ENCODE assay signal across 8 mouse cellular contexts in the genomic region with DNA sequence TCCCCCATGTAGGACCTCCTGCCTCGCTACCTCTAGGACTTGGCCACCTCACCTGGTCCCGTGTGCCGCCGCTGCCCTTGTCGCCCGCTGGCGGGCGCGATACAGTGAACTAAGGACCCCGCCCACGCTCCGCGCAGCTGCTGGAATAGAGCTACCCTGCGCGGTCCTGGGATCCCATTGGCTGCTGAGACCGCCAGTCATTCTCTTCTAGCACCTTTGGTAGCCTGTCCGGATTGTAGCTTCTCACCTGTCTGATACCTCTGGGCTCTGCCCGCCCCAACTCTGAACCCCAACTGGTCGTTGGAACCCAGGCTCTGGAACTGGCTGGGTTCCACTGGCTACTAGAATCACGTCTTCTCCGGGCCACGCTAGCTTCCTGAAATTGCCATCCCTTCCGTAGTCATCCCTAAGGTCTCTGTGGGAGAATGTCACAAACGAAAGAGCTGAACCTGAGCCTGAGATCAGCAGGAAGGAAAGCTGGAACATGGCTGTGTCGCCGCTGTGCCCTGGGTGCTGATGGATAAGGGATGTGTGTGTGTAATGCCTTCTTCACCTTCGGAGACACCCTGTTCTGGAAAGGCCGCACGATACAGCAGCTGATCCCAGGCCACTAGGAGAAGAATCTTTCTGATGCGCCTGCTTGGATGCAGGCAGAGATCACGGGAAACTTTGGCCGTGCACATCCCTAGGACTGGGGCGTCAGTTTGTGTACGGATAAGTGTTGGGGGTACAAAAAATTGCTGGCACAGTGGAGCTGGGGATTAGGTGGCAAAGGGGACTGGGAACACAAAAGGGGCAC. TPM values are rescaled to one million over a fixed set of nuclear protein-coding genes. Genes with fewer than 3 reads are reported as not detected.
DNase-seq lines count a peak whose midpoint lies in the region; ATAC-seq and TF ChIP-seq lines count a peak whose summit lies in the region.

No protein-coding gene starts in this region.

- H3K9ac ChIP-seq in heart, embryonic 16.5 days (ENCODE audit: low read length), result peak overlapping the region; percentile 78
- H3K9ac ChIP-seq in liver, embryonic 14.5 days (replicated peaks), result no peak overlapping the region
- H3K9ac ChIP-seq in neural tube, embryonic 15.5 days (replicated peaks), result peak overlapping the region; percentile 80

- TF ChIP-seq EP300 in liver, embryonic 14.5 days (IDR thresholded peaks at IDR 0.05; ENCODE audit: low read depth), result no peak

- H3K9me3 ChIP-seq in heart, embryonic 16.5 days (replicated peaks; ENCODE audit: control insufficient read depth, low read length), result no peaks in the 10 kb centered on the region
- no peaks in the 10 kb centered on the region for H3K9me3 ChIP-seq in liver, embryonic 14.5 days (ENCODE audit: control insufficient read depth, low read length)
- no peaks in the 10 kb centered on the region for H3K9me3 ChIP-seq in neural tube, embryonic 15.5 days (replicated peaks)

- peak overlapping the region; percentile 93 for H3K27ac ChIP-seq in heart, embryonic 16.5 days (ENCODE audit: low read length)
- no peak overlapping the region for H3K27ac ChIP-seq in liver, embryonic 14.5 days
- peak overlapping the region; percentile 96 for H3K27ac ChIP-seq in neural tube, embryonic 15.5 days (replicated peaks)
- peak overlapping the region; percentile 32; the same call in 1 of the 2 replicates for H3K27ac ChIP-seq in testis, adult 2 months (ENCODE audit: control insufficient read depth, insufficient read depth, low read depth, low read length)

- peak; percentile 46 for ATAC-seq in erythroid progenitor cell, adult 5-6 weeks (replicated peaks; ENCODE audit: low FRiP score, poor library complexity, severe bottlenecking)
- ATAC-seq in heart, embryonic 16.5 days (replicated peaks; ENCODE audit: extremely low read depth, insufficient read depth, low FRiP score), result no peak
- peak; percentile 38; the same call in 1 of the 2 replicates for ATAC-seq in liver, embryonic 14.5 days (ENCODE audit: insufficient read depth)
- peak; percentile 72 for ATAC-seq in neural tube, embryonic 15.5 days (ENCODE audit: low FRiP score)

- peak; percentile 34 for TF ChIP-seq CTCF in liver, embryonic 14.5 days (IDR thresholded peaks at IDR 0.05; ENCODE audit: low read depth)
- TF ChIP-seq CTCF in testis, adult 2 months (IDR thresholded peaks at IDR 0.05; ENCODE audit: control insufficient read depth, insufficient read depth, insufficient replicate concordance, low read depth, low read length), result 0 out of 2 replicates have a peak, but pooled peaks have one; percentile 13

- no peak for TF ChIP-seq POLR2A in testis, adult 2 months (IDR thresholded peaks at IDR 0.05; ENCODE audit: control insufficient read depth, low read depth, low read length)

- WGBS in heart, embryonic 16.5 days, result 3% methylated on average over 34 of the region's 34 CpGs
- 5% methylated on average over 34 of the region's 34 CpGs for WGBS in liver, embryonic 14.5 days (ENCODE audit: insufficient replicate concordance)
- WGBS in neural tube, embryonic 15.5 days, result 3% methylated on average over 34 of the region's 34 CpGs

- H3K36me3 ChIP-seq in heart, embryonic 16.5 days (ENCODE audit: control insufficient read depth, insufficient read depth), result peaks cover 7% of the 10 kb centered on the region; the same call in 1 of the 2 replicates
- H3K36me3 ChIP-seq in liver, embryonic 14.5 days (replicated peaks; ENCODE audit: control insufficient read depth, insufficient read depth, low read depth), result no peaks in the 10 kb centered on the region
- H3K36me3 ChIP-seq in neural tube, embryonic 15.5 days, result peaks cover 18% of the 10 kb centered on the region
- no peaks in the 10 kb centered on the region for H3K36me3 ChIP-seq in testis, adult 2 months (ENCODE audit: control insufficient read depth, insufficient read depth, low read length)

- peaks cover 31% of the 10 kb centered on the region for H3K27me3 ChIP-seq in heart, embryonic 16.5 days (ENCODE audit: control insufficient read depth, insufficient read depth, low read length)
- peaks cover 23% of the 10 kb centered on the region for H3K27me3 ChIP-seq in liver, embryonic 14.5 days (ENCODE audit: control insufficient read depth, insufficient read depth, low read length)
- peaks cover 17% of the 10 kb centered on the region for H3K27me3 ChIP-seq in neural tube, embryonic 15.5 days (replicated peaks)
- H3K27me3 ChIP-seq in testis, adult 2 months (ENCODE audit: control insufficient read depth, insufficient read depth, low read length), result no peaks in the 10 kb centered on the region

- DNase-seq in B cell, adult 2 months, result peak; percentile 68 to 69
- peak; percentile 96 for DNase-seq in brain, adult 2 months (ENCODE audit: low read depth, low spot score)
- peak; percentile 93 to 94 for DNase-seq in kidney, postnatal 36 days
- peak in 2 of 3 experiments; percentile 30 to 66 for DNase-seq in liver, embryonic 14.5 days (ENCODE audit: low read depth in 3 of 3, low spot score in 3 of 3)

- peaks cover 19% of the 10 kb centered on the region for H3K4me1 ChIP-seq in heart, embryonic 16.5 days (ENCODE audit: control insufficient read depth, insufficient read depth, low read length)
- H3K4me1 ChIP-seq in liver, embryonic 14.5 days (replicated peaks; ENCODE audit: control insufficient read depth in 2 of 2, insufficient read depth in 2 of 2, low read length in 1 of 2), result peaks cover 0 to 19% of the 10 kb centered on the region in 2 experiments; a peak in 2 of 4 replicates
- H3K4me1 ChIP-seq in neural tube, embryonic 15.5 days, result peaks cover 52% of the 10 kb centered on the region
- H3K4me1 ChIP-seq in testis, adult 2 months (ENCODE audit: control insufficient read depth, insufficient read depth, low read length), result peaks cover 24% of the 10 kb centered on the region

- peak overlapping the region; percentile 91 for H3K4me2 ChIP-seq in heart, embryonic 16.5 days (ENCODE audit: low read depth, low read length)
- peak overlapping the region; percentile 59 for H3K4me2 ChIP-seq in liver, embryonic 14.5 days (ENCODE audit: low read depth)
- H3K4me2 ChIP-seq in neural tube, embryonic 15.5 days, result peak overlapping the region; percentile 90

- H3K4me3 ChIP-seq in heart, embryonic 16.5 days (ENCODE audit: low read length), result peak overlapping the region; percentile 68
- H3K4me3 ChIP-seq in liver, embryonic 14.5 days (ENCODE audit: insufficient read depth in 1 of 2, low read depth in 2 of 2, low read length in 2 of 2), result peak overlapping the region; percentile 38 to 61
- H3K4me3 ChIP-seq in neural tube, embryonic 15.5 days (replicated peaks), result peak overlapping the region; percentile 67
- peak overlapping the region; percentile 79 for H3K4me3 ChIP-seq in testis, adult 2 months (ENCODE audit: control insufficient read depth, low read depth, low read length)

RNA-seq across cellular contexts. Expression of a gene that starts 0.6 kb away (rescaled TPM):
- total RNA-seq in erythroid progenitor cell, adult 5-6 weeks (2015; ENCODE audit: low replicate concordance), result 1.4 and 4.6 TPM in 2 replicates
- total RNA-seq in erythroid progenitor cell, adult 5-6 weeks (2017; ENCODE audit: low replicate concordance), result 1.6 and 3.3 TPM in 2 replicates
- polyA plus RNA-seq in heart, embryonic 16.5 days (2015; fragmentation: Nextera tagmentation; extraction: Ambion mirVana), result 16.2 and 19.0 TPM in 2 replicates
- polyA plus RNA-seq in liver, embryonic 14.5 days (2012; rRNA removed), result 2.4 TPM in 2 replicates
- 1.8 and 2.5 TPM in 2 replicates for polyA plus RNA-seq in liver, embryonic 14.5 days (2014; fragmentation: Nextera tagmentation; extraction: Ambion mirVana)
- 68.6 and 75.8 TPM in 2 replicates for polyA plus RNA-seq in neural tube, embryonic 15.5 days (2015; fragmentation: Nextera tagmentation; extraction: Ambion mirVana)
- 16.3 and 20.7 TPM in 2 replicates for polyA plus RNA-seq in testis, adult 2 months (2012; rRNA removed)

RNA-seq across cellular contexts. Expression of a gene that starts 1.2 kb away (rescaled TPM):
- not detected in 2 replicates for total RNA-seq in erythroid progenitor cell, adult 5-6 weeks (2015; ENCODE audit: low replicate concordance)
- not detected in 2 replicates for total RNA-seq in erythroid progenitor cell, adult 5-6 weeks (2017; ENCODE audit: low replicate concordance)
- polyA plus RNA-seq in heart, embryonic 16.5 days (2015; fragmentation: Nextera tagmentation; extraction: Ambion mirVana), result 0.14 and 0.25 TPM in 2 replicates
- 0.02 and 0.03 TPM in 2 replicates for polyA plus RNA-seq in liver, embryonic 14.5 days (2012; rRNA removed)
- not detected in 2 replicates for polyA plus RNA-seq in liver, embryonic 14.5 days (2014; fragmentation: Nextera tagmentation; extraction: Ambion mirVana)
- polyA plus RNA-seq in neural tube, embryonic 15.5 days (2015; fragmentation: Nextera tagmentation; extraction: Ambion mirVana), result 1.5 and 2.6 TPM in 2 replicates
- polyA plus RNA-seq in testis, adult 2 months (2012; rRNA removed), result 1.0 and 1.1 TPM in 2 replicates

RNA-seq across cellular contexts. Expression of a gene that starts 28.3 kb away (rescaled TPM):
- total RNA-seq in erythroid progenitor cell, adult 5-6 weeks (2015; ENCODE audit: low replicate concordance), result not detected in 2 replicates
- not detected in 2 replicates for total RNA-seq in erythroid progenitor cell, adult 5-6 weeks (2017; ENCODE audit: low replicate concordance)
- 12.9 and 13.0 TPM in 2 replicates for polyA plus RNA-seq in heart, embryonic 16.5 days (2015; fragmentation: Nextera tagmentation; extraction: Ambion mirVana)
- 0.15 and 0.22 TPM in 2 replicates for polyA plus RNA-seq in liver, embryonic 14.5 days (2012; rRNA removed)
- 0.13 and 0.29 TPM in 2 replicates for polyA plus RNA-seq in liver, embryonic 14.5 days (2014; fragmentation: Nextera tagmentation; extraction: Ambion mirVana)
- polyA plus RNA-seq in neural tube, embryonic 15.5 days (2015; fragmentation: Nextera tagmentation; extraction: Ambion mirVana), result 3.0 and 5.3 TPM in 2 replicates
- 5.3 and 6.1 TPM in 2 replicates for polyA plus RNA-seq in testis, adult 2 months (2012; rRNA removed)

RNA-seq across cellular contexts. Expression of a gene that starts 32.5 kb away (rescaled TPM):
- total RNA-seq in erythroid progenitor cell, adult 5-6 weeks (2015; ENCODE audit: low replicate concordance), result 3.8 TPM in 1 of 2 replicates, not detected in the other
- 1.4 and 2.2 TPM in 2 replicates for total RNA-seq in erythroid progenitor cell, adult 5-6 weeks (2017; ENCODE audit: low replicate concordance)
- polyA plus RNA-seq in heart, embryonic 16.5 days (2015; fragmentation: Nextera tagmentation; extraction: Ambion mirVana), result 38.0 and 45.8 TPM in 2 replicates
- polyA plus RNA-seq in liver, embryonic 14.5 days (2012; rRNA removed), result 4.8 and 6.2 TPM in 2 replicates
- 3.7 and 6.0 TPM in 2 replicates for polyA plus RNA-seq in liver, embryonic 14.5 days (2014; fragmentation: Nextera tagmentation; extraction: Ambion mirVana)
- 23.4 and 28.2 TPM in 2 replicates for polyA plus RNA-seq in neural tube, embryonic 15.5 days (2015; fragmentation: Nextera tagmentation; extraction: Ambion mirVana)
- polyA plus RNA-seq in testis, adult 2 months (2012; rRNA removed), result 36.2 and 42.3 TPM in 2 replicates

RNA-seq across cellular contexts. Expression of a gene that starts 40.5 kb away (rescaled TPM):
- total RNA-seq in erythroid progenitor cell, adult 5-6 weeks (2015; ENCODE audit: low replicate concordance), result 15.5 and 19.3 TPM in 2 replicates
- total RNA-seq in erythroid progenitor cell, adult 5-6 weeks (2017; ENCODE audit: low replicate concordance), result 8.4 and 11.4 TPM in 2 replicates
- polyA plus RNA-seq in heart, embryonic 16.5 days (2015; fragmentation: Nextera tagmentation; extraction: Ambion mirVana), result 64.4 and 68.6 TPM in 2 replicates
- 28.9 and 30.5 TPM in 2 replicates for polyA plus RNA-seq in liver, embryonic 14.5 days (2012; rRNA removed)
- 19.6 and 20.5 TPM in 2 replicates for polyA plus RNA-seq in liver, embryonic 14.5 days (2014; fragmentation: Nextera tagmentation; extraction: Ambion mirVana)
- polyA plus RNA-seq in neural tube, embryonic 15.5 days (2015; fragmentation: Nextera tagmentation; extraction: Ambion mirVana), result 89.1 and 96.2 TPM in 2 replicates
- 43.4 and 46.8 TPM in 2 replicates for polyA plus RNA-seq in testis, adult 2 months (2012; rRNA removed)
